Mouse (Mus musculus): ENCODE results near the gene Doc2b.

DNA sequence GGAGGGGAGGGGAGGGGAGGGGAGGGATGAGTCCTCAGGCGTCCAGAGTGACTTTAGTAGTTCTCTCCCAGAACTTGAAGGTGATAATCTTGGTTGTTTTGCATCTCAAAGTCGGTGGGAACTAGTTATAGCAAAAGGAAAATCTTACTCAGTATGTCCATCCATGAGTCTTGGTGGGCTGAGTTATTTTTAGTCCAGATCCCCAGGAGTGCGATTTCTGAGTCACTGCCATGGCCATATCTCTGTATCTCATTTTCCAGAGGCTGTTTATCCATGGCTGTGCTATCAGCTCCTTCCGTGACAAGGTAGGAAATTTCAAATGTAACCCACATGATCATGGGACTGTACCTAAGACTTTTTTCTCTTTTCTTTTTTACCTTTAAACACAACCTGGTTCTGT, 73.5 kb downstream of the Doc2b start:
- TF ChIP-seq POLR2A (IDR thresholded peaks at IDR 0.05; ENCODE audit: borderline replicate concordance, insufficient read depth, low read length) (no peak), CTCF (IDR thresholded peaks at IDR 0.05; ENCODE audit: borderline replicate concordance, insufficient read depth, low read depth, low read length) (no peak)

Data from cerebellum, adult 2 months (tissue).